Mouse (Mus musculus) spleen, adult 2 months (tissue): ENCODE measurements around the gene Syce2.

ENCODE experiments used
- CTCF ChIP-seq: fragments of 200-500 bp; IDR thresholded peaks from 2 replicates; pipeline ENCODE4 v1.5.1; 2011; ENCODE audit warnings: mild to moderate bottlenecking, inconsistent platforms; ENCODE audit not compliant: insufficient read depth, insufficient read length, insufficient replicate concordance; ENCODE audit errors: extremely low read depth
- POLR2A ChIP-seq: fragments of 200-500 bp; IDR thresholded peaks from 2 replicates; pipeline ENCODE4 v1.6.1; 2011; ENCODE audit warnings: low read depth, low read length, inconsistent platforms

- TF ChIP-seq CTCF = no peak
- TF ChIP-seq POLR2A = no peak
Observed at GRCm38 (mm10) chr8:84907493-84907892, 35.6 kb downstream of the Syce2 start.
